Comparison of ENCODE assay signal across 17 mouse cellular contexts in the genomic region with DNA sequence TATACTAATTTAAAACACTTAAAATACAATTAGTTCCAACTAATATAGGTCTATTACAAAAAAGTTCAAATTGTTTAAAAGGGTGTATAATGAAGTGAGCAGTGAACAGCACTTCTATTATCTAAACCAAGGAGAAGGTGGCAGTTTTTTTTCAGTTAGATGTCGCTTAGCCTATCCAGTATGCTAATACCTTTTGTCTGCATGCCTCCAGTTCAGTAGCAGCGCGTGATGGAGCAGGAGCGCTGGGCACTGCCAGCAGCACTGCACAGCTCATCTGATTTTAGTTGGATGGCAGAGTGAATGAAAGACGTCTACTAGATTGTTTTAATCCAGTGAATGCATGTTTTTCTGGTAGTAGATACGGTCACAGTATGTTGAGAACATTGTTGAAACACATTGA. TPM values are rescaled to one million over a fixed set of nuclear protein-coding genes. Genes with fewer than 3 reads are reported as not detected.
DNase-seq lines count a peak whose midpoint lies in the region; ATAC-seq and TF ChIP-seq lines count a peak whose summit lies in the region.
"Had no signal": no experiment of that assay in that cellular context is flagged by ENCODE, and none has a peak within 500 bp of the region (broad histone marks: within the 10 kb centered on the region; RNA-seq: fewer than 3 reads in every experiment).

No protein-coding gene starts in this region.

- no peaks in the 10 kb centered on the region for H3K4me1 ChIP-seq in forebrain, postnatal 0 days (ENCODE audit: insufficient read depth)
- peaks cover 12% of the 10 kb centered on the region for H3K4me1 ChIP-seq in midbrain, embryonic 12.5 days

- no peaks in the 10 kb centered on the region for H3K9me3 ChIP-seq in forebrain, postnatal 0 days (ENCODE audit: low read length)
- no peaks in the 10 kb centered on the region for H3K9me3 ChIP-seq in midbrain, embryonic 12.5 days
- H3K9me3 ChIP-seq: heart, embryonic 13.5 days had no signal

- intact Hi-C loops in left cerebral cortex, postnatal 25 days (cut with DNase I) = no loop called here

- ATAC-seq in forebrain, postnatal 0 days = peak; percentile 93
- peak; percentile 85 for ATAC-seq in midbrain, embryonic 12.5 days (ENCODE audit: low FRiP score, low read depth)

- WGBS in forebrain, postnatal 0 days = 5% methylated on average over 6 of the region's 6 CpGs
- WGBS in midbrain, embryonic 12.5 days = 20% methylated on average over 6 of the region's 6 CpGs

- TF ChIP-seq CTCF in forebrain, postnatal 0 days (IDR thresholded peaks at IDR 0.05; ENCODE audit: low read depth) = no peak

- H3K27ac ChIP-seq in forebrain, postnatal 0 days (ENCODE audit: low read depth, low read length) = peak overlapping the region; percentile 42; the same call in 1 of the 2 replicates
- 0 out of 2 replicates have a peak overlapping the region, but pooled peaks have one; percentile 42 for H3K27ac ChIP-seq in midbrain, embryonic 12.5 days (replicated peaks)
- H3K27ac ChIP-seq: heart, embryonic 13.5 days had no signal

- peak; percentile 5 for DNase-seq in right cerebral cortex, postnatal 4 days
- no peak for DNase-seq in right cerebral cortex, postnatal 36 days (ENCODE audit: low spot score in 2 of 2)
- DNase-seq in forebrain, postnatal 0 days = peak; percentile 57
- DNase-seq in retina, postnatal 1 day = peak; percentile 27
- DNase-seq in lung, postnatal 36 days = no peak
- no peak for DNase-seq in ovary, postnatal 36 days (ENCODE audit: low spot score)
- no peak for DNase-seq in left cerebral cortex, postnatal 25 days (ENCODE audit: low spot score in 2 of 2)
- DNase-seq: adrenal gland, postnatal 10 days; kidney, postnatal 14 days; layer of hippocampus, postnatal 36 days; lung, postnatal 14 days; thymus, adult 2 months had no signal

- H3K27me3 ChIP-seq in forebrain, postnatal 0 days (ENCODE audit: insufficient read depth, low read length) = no peaks in the 10 kb centered on the region
- no peaks in the 10 kb centered on the region for H3K27me3 ChIP-seq in midbrain, embryonic 12.5 days
- H3K27me3 ChIP-seq: CH12.LX; heart, embryonic 13.5 days had no signal

- H3K4me3 ChIP-seq in forebrain, postnatal 0 days (ENCODE audit: low read depth, low read length) = no peak overlapping the region
- H3K4me3 ChIP-seq in midbrain, embryonic 12.5 days = no peak overlapping the region
- H3K4me3 ChIP-seq: erythroblast, embryonic 14.5 days; heart, embryonic 13.5 days had no signal

- H3K4me2 ChIP-seq in forebrain, postnatal 0 days (ENCODE audit: low read depth) = peak overlapping the region; percentile 26; the same call in 1 of the 2 replicates
- H3K4me2 ChIP-seq in midbrain, embryonic 12.5 days (replicated peaks) = 0 out of 2 replicates have a peak overlapping the region, but pooled peaks have one; percentile 15
- H3K4me2 ChIP-seq: heart, embryonic 13.5 days; liver, embryonic 11.5 days had no signal

- no peaks in the 10 kb centered on the region for H3K36me3 ChIP-seq in forebrain, postnatal 0 days (ENCODE audit: insufficient read depth)
- H3K36me3 ChIP-seq in midbrain, embryonic 12.5 days = no peaks in the 10 kb centered on the region

- H3K9ac ChIP-seq in forebrain, postnatal 0 days = no peak overlapping the region
- H3K9ac ChIP-seq in midbrain, embryonic 12.5 days (replicated peaks) = no peak overlapping the region
- H3K9ac ChIP-seq: heart, embryonic 13.5 days had no signal

RNA-seq across cellular contexts. Expression of a gene that starts 25.8 kb away (rescaled TPM):
- total RNA-seq in forebrain, postnatal 0 days (2014; rRNA removed) = 59.8 and 71.4 TPM in 2 replicates
- polyA plus RNA-seq in forebrain, postnatal 0 days (2015; fragmentation: Nextera tagmentation; extraction: Ambion mirVana) = 5.5 and 8.9 TPM in 2 replicates
- 12.3 and 12.8 TPM in 2 replicates for polyA plus RNA-seq in midbrain, embryonic 12.5 days (2016; fragmentation: Nextera tagmentation; extraction: Ambion mirVana)
- 100 to 1,000 TPM in 1 of 2 experiments, 10 to 100 TPM in 1; 96.2 to 101 TPM for total RNA-seq in left cerebral cortex, postnatal 25 days (2021)

Comparison
In these comparisons a context has a peak if more than half of its experiments do, and no peak if none do; other contexts are left out.
1. DNase-seq: peak in right cerebral cortex, postnatal 4 days (single experiment), forebrain, postnatal 0 days (single experiment) and retina, postnatal 1 day (single experiment); none in right cerebral cortex, postnatal 36 days (0 of 2), lung, postnatal 36 days (single experiment), ovary, postnatal 36 days (single experiment) and left cerebral cortex, postnatal 25 days (0 of 2).